Mouse (Mus musculus) kidney, adult 18-20 months (tissue): Measurements from ENCODE around the gene Znrf1.

Experiments
- DNase-seq: peaks from one replicate; pipeline ENCODE4 v3.0.0; 2021

Znrf1 gene

DNA sequence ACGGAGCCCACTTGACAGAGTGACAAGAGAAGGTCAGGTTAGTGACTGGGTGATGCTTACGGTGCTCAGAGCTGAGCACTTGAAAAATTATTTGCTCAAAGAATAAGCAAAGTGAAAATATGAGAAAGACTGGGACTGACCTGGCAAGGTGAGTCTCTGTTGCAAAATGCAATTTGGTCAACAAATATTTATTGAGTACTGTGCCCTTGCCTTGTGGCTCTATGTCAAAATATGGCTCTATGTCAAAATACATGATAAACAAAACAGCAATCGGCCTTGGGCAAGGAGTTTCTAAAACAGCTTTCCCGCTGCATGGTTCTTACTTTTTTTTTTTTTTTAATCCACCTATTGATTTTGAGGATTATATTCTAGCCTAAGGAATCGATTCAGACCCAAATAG is 406 bp upstream of the Znrf1 start:
- no peak for DNase-seq

- peak; percentile 51 for DNase-seq
Observed at GRCm38 (mm10) chr8:111536978-111537764, 1.3 kb downstream of the Znrf1 start.

DNA sequence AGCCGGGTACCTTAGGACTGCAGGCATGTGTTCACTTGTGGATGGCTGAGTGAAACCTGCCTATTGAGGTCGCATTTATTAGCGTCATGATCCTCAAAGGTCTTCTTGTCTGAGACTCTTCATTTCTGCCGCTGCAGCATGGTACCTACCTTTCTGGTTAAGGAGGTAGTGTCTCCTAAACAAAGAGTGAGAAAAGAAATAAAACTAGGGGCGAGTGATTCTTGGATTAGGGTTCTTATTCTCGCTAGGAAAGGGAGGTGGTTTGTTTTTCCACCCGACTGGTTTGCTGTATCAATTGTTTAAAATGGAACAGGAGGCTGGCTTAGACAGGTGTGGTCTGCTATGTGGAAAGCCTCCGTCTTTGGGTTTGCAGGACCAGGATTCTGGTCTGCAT is 1.9 kb downstream of the Znrf1 start:
- DNase-seq = no peak

DNA sequence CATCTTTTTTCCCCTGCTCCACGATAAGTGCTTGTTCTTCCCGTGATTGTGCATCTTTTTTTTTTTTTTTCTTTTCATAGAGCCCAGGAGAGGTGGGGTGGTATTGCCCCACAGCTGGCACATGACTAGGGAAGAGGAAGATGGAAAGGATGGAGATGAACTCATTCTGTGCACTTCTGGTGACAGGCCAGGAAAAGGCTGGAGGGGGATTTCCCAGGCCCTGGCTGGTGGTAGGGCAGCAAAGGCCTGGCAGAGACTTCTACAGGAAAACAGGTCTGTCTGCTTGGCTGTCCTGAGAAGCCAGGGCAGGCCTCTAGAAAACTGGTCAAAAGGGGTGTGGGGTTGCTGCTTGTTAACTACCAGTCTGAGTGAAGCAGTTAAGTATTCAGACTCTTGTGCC is 2.3 kb downstream of the Znrf1 start:
- peak; percentile 22 for DNase-seq

DNA sequence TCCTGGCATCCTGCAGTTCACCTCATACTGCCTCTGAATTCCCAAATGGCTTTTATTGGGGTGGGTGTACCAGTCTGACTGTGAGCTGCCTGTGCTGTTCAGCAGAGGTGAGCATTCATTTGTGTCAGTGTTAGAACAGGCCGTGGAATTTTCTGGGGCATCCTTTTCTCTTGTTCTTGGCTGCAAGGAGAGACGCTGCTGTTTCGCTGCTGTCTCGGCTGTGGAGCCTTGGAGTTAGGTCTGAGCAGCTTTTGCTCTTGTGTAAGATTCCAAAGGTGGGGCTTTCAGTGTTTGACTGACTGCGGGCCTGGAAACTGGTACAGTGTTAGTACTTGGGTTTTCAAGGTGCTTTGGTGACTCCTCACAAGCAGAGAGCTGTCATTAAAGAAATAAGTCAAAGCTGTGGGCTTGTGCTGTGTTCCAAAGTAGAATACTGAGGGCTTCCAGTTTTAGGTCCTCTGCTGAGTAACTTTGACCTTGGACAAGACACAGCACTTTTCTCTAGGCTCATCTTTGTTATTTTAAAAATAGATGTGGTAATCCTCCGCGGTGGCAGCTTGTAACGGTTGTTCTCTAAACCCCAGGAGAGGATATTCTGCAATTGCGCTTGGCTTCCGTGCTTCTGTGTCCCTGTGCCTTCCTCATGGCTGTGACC is 3.7 kb downstream of the Znrf1 start:
- no peak for DNase-seq

- no peak for DNase-seq
Observed at GRCm38 (mm10) chr8:111543712-111544380, 7.9 kb downstream of the Znrf1 start.

DNA sequence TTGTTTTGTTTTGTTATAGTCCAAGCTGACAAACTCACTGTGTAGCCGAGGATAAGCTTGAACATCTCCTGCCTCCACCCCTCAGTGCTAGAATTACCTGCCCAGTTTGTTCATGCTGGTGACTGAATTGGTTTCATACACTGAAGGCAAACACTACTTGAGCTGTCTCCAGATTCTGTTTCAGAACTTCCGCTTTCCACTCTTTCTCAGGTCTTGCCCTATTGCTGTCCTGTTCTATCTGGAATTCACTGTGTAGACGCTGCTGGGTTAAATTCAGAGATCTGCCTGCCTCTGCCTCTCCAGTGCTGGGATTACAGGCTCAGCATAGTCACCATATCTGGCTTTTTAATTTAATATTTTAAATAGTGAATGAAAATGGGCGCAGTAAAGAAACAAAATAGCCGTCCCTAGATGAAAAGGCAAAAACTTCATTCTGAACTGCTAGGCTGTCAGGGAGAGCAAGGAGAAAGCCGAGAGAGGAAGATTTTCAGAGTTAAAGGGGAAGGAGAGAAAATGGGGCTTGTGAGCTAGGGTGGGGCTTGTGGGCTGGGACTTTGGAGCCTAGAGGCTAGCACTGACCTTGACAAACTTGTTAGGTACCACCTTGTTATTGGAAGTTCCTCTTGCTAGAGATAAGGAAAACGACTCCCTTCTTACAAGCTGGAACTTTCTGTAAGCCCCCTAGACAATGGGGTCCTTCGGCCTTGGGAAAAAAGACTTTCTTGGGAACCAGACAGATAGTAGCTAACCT is 9.7 kb downstream of the Znrf1 start:
- no peak for DNase-seq

GRCm38 (mm10) chr8:111547144-111547543 is 11.2 kb downstream of the Znrf1 start:
- no peak for DNase-seq

- no peak for DNase-seq
Observed at GRCm38 (mm10) chr8:111548201-111548600, 12.3 kb downstream of the Znrf1 start.

- peak; percentile 10 for DNase-seq
Observed at GRCm38 (mm10) chr8:111550002-111550870, 14.3 kb downstream of the Znrf1 start.

- DNase-seq = no peak
Observed at GRCm38 (mm10) chr8:111551511-111552130, 15.7 kb downstream of the Znrf1 start.

- DNase-seq = no peak
Observed at GRCm38 (mm10) chr8:111561824-111562223, 25.9 kb downstream of the Znrf1 start.

GRCm38 (mm10) chr8:111562274-111562803 is 26.4 kb downstream of the Znrf1 start:
- DNase-seq = no peak

GRCm38 (mm10) chr8:111563075-111563474 is 27.2 kb downstream of the Znrf1 start:
- no peak for DNase-seq

DNA sequence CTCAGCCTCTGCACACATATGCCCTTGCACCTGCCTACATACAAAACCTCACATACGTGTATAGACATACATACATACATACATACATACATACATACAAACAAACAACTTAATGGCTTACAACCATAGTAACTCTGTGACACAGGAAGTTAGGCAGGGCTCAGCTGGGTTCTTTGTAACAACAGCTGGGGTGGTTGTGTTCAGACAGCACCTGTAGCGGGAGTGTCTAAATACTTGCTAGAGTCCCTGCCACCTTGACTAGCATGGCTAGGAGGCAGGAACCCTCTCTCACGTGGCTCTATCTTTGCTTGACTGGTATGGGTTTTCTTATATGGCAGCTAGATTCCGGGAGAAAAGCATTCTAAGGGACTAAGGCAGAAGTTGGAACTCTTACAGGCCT is 27.8 kb downstream of the Znrf1 start:
- no peak for DNase-seq

GRCm38 (mm10) chr8:111564093-111564492 is 28.2 kb downstream of the Znrf1 start:
- no peak for DNase-seq

- DNase-seq = no peak
Observed at GRCm38 (mm10) chr8:111565784-111566191, 29.9 kb downstream of the Znrf1 start.

DNA sequence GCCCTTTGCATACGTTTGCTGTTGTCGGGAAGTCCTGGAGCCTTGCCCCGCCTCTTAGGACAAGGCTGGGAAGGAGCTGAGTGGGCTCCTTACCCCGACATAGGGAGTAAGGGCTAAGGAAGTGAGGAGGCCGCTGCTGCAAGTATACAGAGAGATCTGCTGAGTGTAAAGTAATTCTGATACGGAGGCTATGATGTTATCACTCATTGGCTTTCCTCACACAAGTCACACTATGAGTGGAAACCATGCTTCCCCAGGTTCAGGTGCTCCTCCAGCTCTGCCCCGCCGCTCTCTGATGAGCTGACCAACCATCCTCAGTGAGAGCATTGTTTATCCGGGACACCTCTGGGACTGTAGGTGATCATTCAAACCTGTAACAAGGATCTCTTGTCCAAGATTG is 30.4 kb downstream of the Znrf1 start:
- no peak for DNase-seq

GRCm38 (mm10) chr8:111567571-111567970 is 31.7 kb downstream of the Znrf1 start:
- DNase-seq = no peak

GRCm38 (mm10) chr8:111568029-111568428 is 32.1 kb downstream of the Znrf1 start:
- no peak for DNase-seq

- no peak for DNase-seq
Observed at GRCm38 (mm10) chr8:111569926-111570325, 34.0 kb downstream of the Znrf1 start.
